Mouse (Mus musculus) CH12.LX (cell line): Measurements from ENCODE around the gene Chd2. TPM values are rescaled to one million over a fixed set of nuclear protein-coding genes. Genes with fewer than 3 reads are reported as not detected.
A peak's percentile ranks its signal among the peaks of the same experiment; 100 is the strongest.

Experiments
- DNase-seq: peaks from one replicate; pipeline ENCODE4 v3.0.0-alpha.2; 2013; ENCODE audit errors: extremely low read depth
- H3K27ac ChIP-seq: 2 replicates; pipeline ENCODE4 v1.5.1; 2012; ENCODE audit warnings: low read depth, mild to moderate bottlenecking, control low read depth, moderate library complexity; ENCODE audit not compliant: insufficient read depth
- H3K27me3 ChIP-seq: replicated peaks from 2 replicates; pipeline ENCODE3; 2012; ENCODE audit warnings: inconsistent platforms
- H3K36me3 ChIP-seq, 2 experiments: replicated peaks in 1 of 2; 2 replicates each; pipeline versions ENCODE3 to v1.6.1; 2012; ENCODE audit warnings: inconsistent platforms in 1 of 2, low read length in 1 of 2, mild to moderate bottlenecking in 1 of 2, mixed read lengths in 1 of 2, moderate library complexity in 1 of 2; ENCODE audit not compliant: control insufficient read depth in 1 of 2, insufficient read depth in 1 of 2
- H3K4me1 ChIP-seq, 2 experiments: 2 replicates each; pipeline ENCODE4 v1.6.1; 2012; ENCODE audit warnings: inconsistent platforms in 1 of 2, moderate library complexity in 1 of 2; ENCODE audit not compliant: insufficient read depth in 2 of 2, control insufficient read depth in 1 of 2
- H3K4me2 ChIP-seq: 2 replicates; pipeline ENCODE4 v1.6.1; 2012; ENCODE audit warnings: low read depth, mild to moderate bottlenecking, control low read depth; ENCODE audit not compliant: poor library complexity, insufficient read depth, severe bottlenecking
- H3K4me3 ChIP-seq, 3 experiments: fragments of 150-350 bp in 1 of 3; sonication (generic) in 1 of 3; replicated peaks in 1 of 3; 2 replicates each; pipeline versions ENCODE3 to v1.5.1; 2011 to 2012; ENCODE audit warnings: low read depth in 2 of 3, low read length in 2 of 3, mild to moderate bottlenecking in 2 of 3, moderate library complexity in 2 of 3, control low read depth in 1 of 3, improper control_type of control experiment in 1 of 3, inconsistent platforms in 1 of 3, mixed read lengths in 1 of 3; ENCODE audit not compliant: poor library complexity in 1 of 3
- H3K79me2 ChIP-seq: replicated peaks from 2 replicates; pipeline ENCODE4 v1.6.1; 2012; ENCODE audit warnings: mild to moderate bottlenecking, moderate library complexity; ENCODE audit not compliant: control insufficient read depth, poor library complexity, insufficient read depth, severe bottlenecking; ENCODE audit errors: extremely low read depth
- H3K9ac ChIP-seq: 2 replicates; pipeline ENCODE4 v1.6.1; 2012; ENCODE audit warnings: low read depth, mild to moderate bottlenecking, control low read depth, moderate library complexity; ENCODE audit not compliant: insufficient read depth
- H3K9me3 ChIP-seq: replicated peaks from 2 replicates; pipeline ENCODE3; 2012; ENCODE audit warnings: low read length, inconsistent platforms, mixed read lengths
- E2F4 ChIP-seq: IDR thresholded peaks from 2 replicates; pipeline ENCODE4 v1.6.1; 2011; ENCODE audit warnings: low read depth, low read length, improper control_type of control experiment; ENCODE audit not compliant: insufficient replicate concordance
- ELF1 ChIP-seq: IDR thresholded peaks from 2 replicates; pipeline ENCODE4 v1.6.1; 2014; ENCODE audit warnings: low read depth, mild to moderate bottlenecking, inconsistent platforms, low read length, improper control_type of control experiment
- EP300 ChIP-seq: IDR thresholded peaks from 2 replicates; pipeline ENCODE4 v1.6.1; 2011; ENCODE audit warnings: low read length, improper control_type of control experiment
- ETS1 ChIP-seq: conservative IDR thresholded peaks from 2 replicates; pipeline ENCODE4 v1.6.1; 2012; ENCODE audit warnings: low read depth, mild to moderate bottlenecking, inconsistent platforms, low read length, improper control_type of control experiment, moderate library complexity
- IRF4 ChIP-seq: IDR thresholded peaks from 2 replicates; pipeline ENCODE4 v1.6.1; 2014; ENCODE audit warnings: low read depth, mild to moderate bottlenecking, inconsistent platforms, low read length, improper control_type of control experiment
- KAT2A ChIP-seq: IDR thresholded peaks from 2 replicates; pipeline ENCODE4 v1.6.1; 2012; ENCODE audit warnings: low read length, improper control_type of control experiment, inconsistent platforms; ENCODE audit not compliant: insufficient replicate concordance
- MAZ ChIP-seq: IDR thresholded peaks from 2 replicates; pipeline ENCODE4 v1.6.1; 2012; ENCODE audit warnings: low read depth, mild to moderate bottlenecking, inconsistent platforms, low read length, improper control_type of control experiment, moderate library complexity
- MEF2A ChIP-seq: IDR thresholded peaks from 2 replicates; pipeline ENCODE4 v1.6.1; 2014; ENCODE audit warnings: low read depth, mild to moderate bottlenecking, inconsistent platforms, low read length, improper control_type of control experiment, borderline replicate concordance
- RCOR1 ChIP-seq: conservative IDR thresholded peaks from 2 replicates; pipeline ENCODE4 v1.6.1; 2012; ENCODE audit warnings: low read depth, mild to moderate bottlenecking, inconsistent platforms, low read length, improper control_type of control experiment
- SIN3A ChIP-seq: IDR thresholded peaks from 2 replicates; pipeline ENCODE4 v1.6.1; 2012; ENCODE audit warnings: low read length, improper control_type of control experiment, inconsistent platforms
- ZC3H11A ChIP-seq: IDR thresholded peaks from 2 replicates; pipeline ENCODE4 v1.6.1; 2012; ENCODE audit warnings: low read depth, mild to moderate bottlenecking, inconsistent platforms, low read length, improper control_type of control experiment
- dilution Hi-C: fragments of 300-500 bp; cut with MboI; formaldehyde crosslinking; loops from 2 replicates; pipeline ENCODE4 v1.14.3; 2020; ENCODE audit warnings: low sequenced_read_pairs; ENCODE audit not compliant: extremely low pct_unique_long_range_greater_than_20kb, extremely low pct_ligation_motif_present
- in situ Hi-C: fragments of 300-500 bp; cut with MboI; formaldehyde crosslinking; loops from 3 replicates; pipeline ENCODE4 v1.14.3; 2019; ENCODE audit warnings: low sequenced_read_pairs, low pct_ligation_motif_present, low pct_unique_long_range_greater_than_20kb, mixed read lengths
- polyA plus RNA-seq: library from polyadenylated mRNA; unstranded; fragments of >175 nt; gene quantifications from 2 replicates; pipeline ENCODE4 v1.2.1, GENCODE M21; 2012; ENCODE audit warnings: low read depth; ENCODE audit not compliant: insufficient read length
- total RNA-seq, 2 experiments: library from RNA; depleted of rRNA; stranded (reverse); fragments of 300-350 nt in 1 of 2; fragments of >200 nt in 1 of 2; gene quantifications; 2 replicates each; pipeline ENCODE4 v1.2.3; 2012 to 2014

Gene Chd2
- total and polyA plus RNA-seq, 3 experiments, result 23.2 to 39.3 (median 30.9) TPM

GRCm38 (mm10) chr7:73412419-73412818 is 129.2 kb downstream of the Chd2 start:
- Histone ChIP-seq H3K27ac (no peak overlapping the region), H3K27me3 (no peaks in the 10 kb centered on the region), H3K9me3 (peaks cover under 1% of the 10 kb centered on the region), H3K36me3 (no peaks in the 10 kb centered on the region), H3K4me2 (no peak overlapping the region), H3K9ac (no peak overlapping the region), H3K4me3 (no peak overlapping the region), H3K79me2 (no peaks in the 10 kb centered on the region), H3K4me1 (peaks cover 10 to 23% of the 10 kb centered on the region in 2 experiments)
- DNase-seq, result no peak
- TF ChIP-seq MAZ (no peak), RCOR1 (no peak), KAT2A (no peak), E2F4 (no peak)
- dilution Hi-C loops (no loop called here), in situ Hi-C loops (no loop called here)

- dilution Hi-C loops, result no loop called here
- H3K79me2 ChIP-seq, result no peaks in the 10 kb centered on the region
- peak overlapping the region in 1 of 3 experiments; percentile 14 for H3K4me3 ChIP-seq
- peak overlapping the region; percentile 42; the same call in 1 of the 2 replicates for H3K4me2 ChIP-seq
- DNase-seq, result peak; percentile 22
- peaks cover 3% of the 10 kb centered on the region for H3K9me3 ChIP-seq
- H3K36me3 ChIP-seq, result no peaks in the 10 kb centered on the region
- TF ChIP-seq IRF4 (no peak), ELF1 (no peak), SIN3A (no peak), MEF2A (no peak), KAT2A (no peak), ZC3H11A (no peak), RCOR1 (no peak)
- no peak overlapping the region for H3K27ac ChIP-seq
- peaks cover 10 to 23% of the 10 kb centered on the region in 2 experiments for H3K4me1 ChIP-seq
- no peak overlapping the region for H3K9ac ChIP-seq
- no peaks in the 10 kb centered on the region for H3K27me3 ChIP-seq
- in situ Hi-C loops, result no loop called here
These were observed 129.6 kb downstream of the Chd2 start for GRCm38 (mm10) chr7:73411986-73412385.

GRCm38 (mm10) chr7:73411523-73411922 is 130.1 kb downstream of the Chd2 start:
- no peaks in the 10 kb centered on the region for H3K79me2 ChIP-seq
- H3K27me3 ChIP-seq, result no peaks in the 10 kb centered on the region
- peak overlapping the region; percentile 42 for H3K4me2 ChIP-seq
- TF ChIP-seq IRF4 (peak; percentile 66; the same call in 1 of the 2 replicates), ETS1 (no peak), MEF2A (peak; percentile 75; the same call in 1 of the 2 replicates), MAZ (0 out of 2 replicates have a peak, but pooled peaks have one; percentile 53), EP300 (0 out of 2 replicates have a peak, but pooled peaks have one; percentile 25)
- H3K4me1 ChIP-seq, result peaks cover 10 to 23% of the 10 kb centered on the region in 2 experiments
- DNase-seq, result peak; percentile 74
- no peak overlapping the region for H3K27ac ChIP-seq
- no peaks in the 10 kb centered on the region for H3K36me3 ChIP-seq
- dilution Hi-C loops (no loop called here), in situ Hi-C loops (no loop called here)
- peaks cover 7% of the 10 kb centered on the region for H3K9me3 ChIP-seq
- no peak overlapping the region for H3K9ac ChIP-seq
- H3K4me3 ChIP-seq, result peak overlapping the region in 1 of 3 experiments; percentile 14
